ENCODE assay signal across 14 mouse cellular contexts in the genomic region with DNA sequence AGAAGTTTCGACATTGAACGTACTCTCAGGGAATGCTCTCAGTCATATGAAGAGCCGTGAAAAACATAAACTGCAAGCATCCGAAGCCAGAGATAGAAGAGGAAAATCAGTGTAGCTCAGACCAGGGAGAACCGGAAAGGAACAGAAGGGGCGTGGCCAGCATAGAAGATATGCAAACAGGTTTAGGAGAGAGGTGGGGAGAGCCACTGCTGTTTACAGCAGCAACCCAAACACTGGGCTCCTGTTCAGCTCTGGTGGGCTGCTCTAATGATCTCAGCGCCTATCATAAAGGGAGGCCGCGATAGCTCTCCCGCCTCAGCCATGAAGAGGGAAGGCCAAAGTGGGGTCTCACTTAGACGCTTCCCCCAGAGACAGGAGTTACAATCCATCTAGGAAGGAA.
"Had no signal": no experiment of that assay in that cellular context is flagged by ENCODE, and none has a peak within 500 bp of the region (broad histone marks: within the 10 kb centered on the region; RNA-seq: fewer than 3 reads in every experiment).

No protein-coding gene starts in this region.

- H3K4me3 ChIP-seq: left cerebral cortex, adult 2 months; liver, embryonic 13.5 days had no signal

- H3K27ac ChIP-seq: kidney, postnatal 0 days; left cerebral cortex, adult 2 months; liver, embryonic 13.5 days had no signal

- H3K9me3 ChIP-seq: liver, embryonic 13.5 days had no signal

- H3K4me2 ChIP-seq: liver, embryonic 13.5 days; midbrain, embryonic 11.5 days had no signal

- DNase-seq: kidney, postnatal 36 days; layer of hippocampus, postnatal 36 days; liver, embryonic 13.5 days; lung, adult 2 months; lung, postnatal 14 days; lung, postnatal 4 days; midbrain, embryonic 14.5 days; right cerebral cortex, postnatal 14 days; right cerebral cortex, postnatal 4 days; thymus, adult 18-20 months; thymus, postnatal 36 days had no signal

- H3K9ac ChIP-seq: liver, embryonic 13.5 days had no signal

- H3K36me3 ChIP-seq: liver, embryonic 13.5 days had no signal
